Mouse (Mus musculus) macrophage (primary cell): ENCODE results near the gene Ccnk. TPM values are rescaled to one million over a fixed set of nuclear protein-coding genes. Genes with fewer than 3 reads are reported as not detected.

Source experiments
- H3K27ac ChIP-seq: fragments of 350-480 bp; formaldehyde crosslinking; 2 replicates; pipeline ENCODE4 v1.9.0; 2021
- H3K36me3 ChIP-seq: fragments of 350-480 bp; formaldehyde crosslinking; 2 replicates; pipeline ENCODE4 v1.9.0; 2021; ENCODE audit errors: inconsistent target
- H3K4me3 ChIP-seq: fragments of 350-480 bp; formaldehyde crosslinking; 2 replicates; pipeline ENCODE4 v1.9.0; 2021; ENCODE audit errors: inconsistent target
- H3K79me2 ChIP-seq: fragments of 350-480 bp; formaldehyde crosslinking; 2 replicates; pipeline ENCODE4 v1.9.0; 2021; ENCODE audit errors: inconsistent target
- WGBS: methylation state at CpG from one replicate; pipeline ENCODE4 v1.1.7; 2026; ENCODE audit warnings: inconsistent platforms; ENCODE audit not compliant: missing documents; 5-methylcytosine and 5-hydroxymethylcytosine counted together
- polyA plus RNA-seq: library from polyadenylated mRNA; stranded (reverse); fragments of 250-400 nt; gene quantifications from 3 replicates; pipeline ENCODE4 v1.2.4, GENCODE M21; 2018; ENCODE audit warnings: inconsistent platforms

The Ccnk gene
- polyA plus RNA-seq, 1 experiment from 2014 or later: 59.6 TPM

DNA sequence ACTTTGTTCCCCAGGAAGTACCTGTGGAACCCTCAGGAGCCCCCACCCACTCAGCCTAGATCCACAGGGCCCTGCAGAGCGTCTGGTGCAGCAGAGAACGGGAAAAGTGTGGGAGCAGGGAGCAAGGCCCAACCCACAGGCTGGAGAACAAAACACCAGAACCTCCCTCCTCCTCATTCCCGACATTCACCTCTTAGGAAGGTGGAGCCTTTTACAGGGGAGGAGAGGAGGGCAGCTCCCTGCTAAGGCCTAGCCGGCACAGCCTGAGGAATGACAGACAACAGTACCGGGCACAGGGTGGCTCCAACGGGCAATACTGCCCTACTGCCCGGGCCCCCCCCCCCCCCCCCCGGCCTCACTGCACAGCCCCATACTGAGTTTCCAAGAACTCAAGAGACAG, 44.0 kb downstream of the Ccnk start:
- H3K27ac ChIP-seq: no peak overlapping the region
- H3K36me3 ChIP-seq: no peaks in the 10 kb centered on the region
- 88% methylated on average over 7 of the region's 8 CpGs for WGBS
- H3K4me3 ChIP-seq: no peak overlapping the region
- H3K79me2 ChIP-seq: no peaks in the 10 kb centered on the region

DNA sequence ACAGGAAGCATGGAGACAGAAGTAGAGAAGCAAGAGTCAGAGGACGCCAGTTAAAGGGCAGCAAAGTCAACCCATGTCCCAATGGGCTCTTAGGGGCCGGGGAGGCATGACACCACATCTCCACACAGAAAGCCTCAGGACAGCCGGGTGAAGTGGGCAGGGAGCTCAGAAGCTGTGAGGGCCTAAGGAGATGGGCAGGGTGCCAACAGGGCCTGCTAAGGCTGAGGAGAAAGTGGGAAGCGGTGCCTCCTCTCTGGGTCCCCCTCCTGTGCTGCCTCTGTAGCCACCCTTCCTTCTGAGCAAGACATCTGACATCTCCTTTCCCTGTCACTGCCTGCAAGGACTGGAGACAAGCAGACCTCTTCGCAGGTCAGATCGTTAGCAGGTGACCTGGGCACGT, 46.4 kb downstream of the Ccnk start:
- WGBS: 71% methylated on average over 7 of the region's 7 CpGs
- H3K79me2 ChIP-seq: no peaks in the 10 kb centered on the region
- H3K27ac ChIP-seq: no peak overlapping the region
- no peaks in the 10 kb centered on the region for H3K36me3 ChIP-seq
- no peak overlapping the region for H3K4me3 ChIP-seq

DNA sequence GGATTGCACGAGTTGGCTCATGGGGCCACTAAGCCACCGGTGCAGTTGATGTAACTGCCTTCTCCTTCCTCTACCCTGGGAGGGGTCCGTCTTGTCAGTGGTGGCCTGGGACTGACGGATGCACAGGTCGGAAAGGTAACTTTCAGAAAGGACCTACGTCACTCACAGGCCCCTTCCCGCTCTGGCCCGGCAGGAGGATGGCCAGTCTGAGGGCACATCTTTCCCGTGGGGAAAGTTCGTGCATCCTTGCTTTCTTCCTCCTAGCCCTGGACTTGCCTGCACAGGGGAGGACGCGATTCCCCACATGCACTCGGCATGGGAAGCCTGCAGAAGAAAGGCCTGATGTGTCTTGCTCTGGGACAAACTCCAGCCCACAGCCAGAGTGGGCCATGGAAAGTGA, 46.8 kb downstream of the Ccnk start:
- no peaks in the 10 kb centered on the region for H3K79me2 ChIP-seq
- WGBS: 96% methylated on average over 13 of the region's 13 CpGs
- H3K4me3 ChIP-seq: no peak overlapping the region
- H3K27ac ChIP-seq: no peak overlapping the region
- no peaks in the 10 kb centered on the region for H3K36me3 ChIP-seq

DNA sequence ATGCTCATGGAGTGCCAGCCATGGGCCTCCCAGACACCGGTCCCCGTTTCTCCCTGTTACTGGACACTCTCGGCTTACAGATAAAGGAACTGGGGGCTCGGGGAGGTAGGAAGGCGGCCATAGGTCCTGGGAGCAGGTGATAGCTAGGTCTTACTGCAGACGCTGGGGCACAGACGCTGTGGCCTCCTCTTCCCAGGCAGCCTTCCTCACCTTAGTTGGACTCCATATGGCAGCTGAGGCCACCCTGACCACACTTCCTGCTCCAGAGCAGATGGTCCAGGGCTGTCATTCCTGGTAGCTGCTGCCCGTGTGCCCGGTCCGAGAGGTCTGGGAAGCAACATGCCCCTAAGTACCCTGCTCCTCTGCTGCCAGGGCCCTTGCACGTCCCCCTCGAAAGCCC, 47.6 kb downstream of the Ccnk start:
- Histone ChIP-seq H3K79me2 (no peaks in the 10 kb centered on the region), H3K36me3 (no peaks in the 10 kb centered on the region), H3K27ac (no peak overlapping the region), H3K4me3 (no peak overlapping the region)
- WGBS: 85% methylated on average over 12 of the region's 12 CpGs

DNA sequence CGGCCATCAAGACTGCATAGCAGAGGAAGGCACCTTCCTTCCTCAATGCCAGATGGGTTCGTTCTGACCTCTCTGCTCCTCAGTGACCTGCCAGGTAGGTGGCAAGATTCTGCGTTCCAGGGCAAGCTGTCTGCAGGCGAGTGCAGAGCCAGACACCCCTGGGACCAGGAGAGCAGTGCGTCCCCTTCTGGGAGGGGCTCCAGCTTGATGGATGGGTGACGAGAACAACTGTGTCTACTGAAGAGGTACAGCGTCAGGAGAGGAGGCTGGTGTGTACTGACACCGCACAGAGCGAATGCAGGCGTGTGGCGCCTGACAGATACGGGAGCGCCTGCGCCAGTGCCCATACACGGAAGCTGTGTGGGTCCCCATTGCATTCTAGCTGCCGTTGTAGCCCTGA, 48.1 kb downstream of the Ccnk start:
- Histone ChIP-seq H3K36me3 (no peaks in the 10 kb centered on the region), H3K79me2 (no peaks in the 10 kb centered on the region), H3K27ac (no peak overlapping the region), H3K4me3 (no peak overlapping the region)
- 87% methylated on average over 16 of the region's 16 CpGs for WGBS

DNA sequence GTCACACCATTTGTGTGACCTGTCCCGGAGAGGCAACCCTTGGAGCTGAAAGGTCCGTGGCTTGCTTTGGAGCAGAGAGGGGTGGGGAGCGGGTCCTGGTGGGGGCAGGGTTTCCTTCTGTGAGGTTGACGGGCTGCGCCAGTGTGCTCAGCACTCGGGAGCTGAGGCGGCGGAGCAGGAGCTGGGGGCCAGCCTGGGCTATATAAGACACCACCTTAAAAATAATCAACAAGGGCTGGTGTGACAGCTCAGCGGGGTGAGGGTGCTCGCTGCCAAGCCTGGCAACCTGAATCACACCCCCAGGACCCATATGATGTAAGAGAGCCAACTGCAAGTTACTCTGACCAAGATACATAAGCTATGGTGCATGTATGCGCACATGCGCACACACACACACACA, 50.7 kb downstream of the Ccnk start:
- Histone ChIP-seq H3K79me2 (no peaks in the 10 kb centered on the region), H3K36me3 (no peaks in the 10 kb centered on the region), H3K4me3 (no peak overlapping the region), H3K27ac (no peak overlapping the region)
- 96% methylated on average over 10 of the region's 12 CpGs for WGBS

DNA sequence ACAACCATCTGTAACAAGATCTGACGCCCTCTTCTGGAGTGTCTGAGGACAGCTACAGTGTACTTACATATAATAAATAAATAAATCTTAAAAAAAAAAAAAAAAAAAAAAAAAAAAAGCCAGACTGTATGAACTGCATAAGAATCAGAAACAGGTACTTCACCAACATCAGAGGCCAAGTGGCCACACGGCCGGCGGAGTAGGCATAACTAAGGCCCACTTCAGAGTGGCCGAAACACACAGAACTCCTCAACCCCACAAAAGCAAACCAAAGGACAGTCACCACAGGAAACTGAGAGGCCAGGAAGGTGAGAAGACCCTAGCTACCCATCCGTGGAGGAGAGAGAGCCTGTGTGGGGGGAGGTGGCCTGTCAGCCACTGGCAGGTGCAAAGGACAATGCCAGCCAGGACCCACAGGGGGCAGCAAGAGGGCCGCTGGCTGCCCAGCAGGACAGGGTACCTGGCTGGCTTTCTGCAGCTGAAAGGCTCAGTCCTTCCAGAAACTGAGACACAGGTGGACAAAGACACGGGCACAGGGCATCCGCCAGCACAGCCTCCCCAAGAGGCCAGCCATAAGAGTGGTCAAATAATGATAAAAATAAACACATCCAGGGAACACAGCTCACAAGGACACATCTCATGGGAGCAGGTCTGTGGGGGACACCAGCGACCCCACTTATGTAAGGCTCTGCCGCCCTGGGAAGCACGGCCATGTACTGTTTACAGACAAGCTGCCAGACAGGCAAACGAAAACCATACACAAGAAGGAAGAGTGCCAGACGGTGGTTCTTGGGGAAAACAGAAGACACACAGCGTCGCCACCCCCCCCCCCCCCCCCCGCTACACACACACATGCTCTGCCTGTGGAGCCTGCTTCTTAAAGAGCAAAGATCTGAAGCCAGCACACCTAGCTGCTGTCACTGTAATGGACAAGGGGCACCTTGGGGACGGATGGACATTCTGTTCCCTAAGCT, 51.7 kb downstream of the Ccnk start:
- WGBS: 74% methylated on average over 15 of the region's 18 CpGs
- Histone ChIP-seq H3K27ac (no peak overlapping the region), H3K4me3 (no peak overlapping the region), H3K79me2 (no peaks in the 10 kb centered on the region), H3K36me3 (no peaks in the 10 kb centered on the region)

DNA sequence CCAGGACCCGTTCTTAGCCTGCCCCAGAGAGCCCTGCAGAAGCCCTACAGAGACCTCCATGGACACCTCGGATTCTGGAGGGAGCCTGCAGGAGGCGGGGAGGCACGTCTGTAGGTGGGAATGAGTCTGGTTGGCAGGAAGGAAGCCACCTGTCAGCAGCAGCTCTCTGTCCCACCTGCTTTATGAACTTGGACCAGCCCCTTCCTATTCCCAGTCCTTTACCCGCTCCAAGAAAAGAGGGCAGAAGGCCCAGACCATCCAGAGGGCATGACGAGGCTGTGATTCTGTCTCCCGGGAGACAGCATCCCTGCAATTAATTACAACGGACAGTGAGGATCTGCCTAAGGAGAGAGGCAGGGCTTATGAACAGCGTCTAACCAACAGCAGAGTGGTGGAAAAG, 52.5 kb downstream of the Ccnk start:
- no peak overlapping the region for H3K27ac ChIP-seq
- no peaks in the 10 kb centered on the region for H3K79me2 ChIP-seq
- no peaks in the 10 kb centered on the region for H3K36me3 ChIP-seq
- no peak overlapping the region for H3K4me3 ChIP-seq
- WGBS: 95% methylated on average over 9 of the region's 9 CpGs

DNA sequence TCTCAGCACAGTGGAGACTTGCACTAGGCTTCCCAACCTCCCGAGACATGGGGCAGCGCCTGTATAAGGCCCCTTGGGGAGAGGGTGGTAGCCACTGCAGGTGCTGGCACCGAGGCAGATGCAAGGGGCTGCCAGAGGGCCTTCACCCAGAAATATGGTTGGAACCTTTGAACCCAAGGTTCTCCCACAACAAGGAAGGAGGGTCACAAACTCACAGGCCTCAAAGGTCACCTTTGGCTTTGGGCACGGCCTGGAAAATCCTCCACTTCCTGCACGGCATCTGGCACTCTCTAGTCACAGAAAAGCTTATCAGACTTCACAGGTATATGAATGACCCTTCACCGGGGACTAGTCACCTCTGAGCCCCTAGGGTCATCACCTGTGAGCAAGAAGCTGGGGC, 54.4 kb downstream of the Ccnk start:
- Histone ChIP-seq H3K4me3 (no peak overlapping the region), H3K36me3 (no peaks in the 10 kb centered on the region), H3K27ac (no peak overlapping the region), H3K79me2 (no peaks in the 10 kb centered on the region)
- WGBS: 93% methylated on average over 6 of the region's 6 CpGs

DNA sequence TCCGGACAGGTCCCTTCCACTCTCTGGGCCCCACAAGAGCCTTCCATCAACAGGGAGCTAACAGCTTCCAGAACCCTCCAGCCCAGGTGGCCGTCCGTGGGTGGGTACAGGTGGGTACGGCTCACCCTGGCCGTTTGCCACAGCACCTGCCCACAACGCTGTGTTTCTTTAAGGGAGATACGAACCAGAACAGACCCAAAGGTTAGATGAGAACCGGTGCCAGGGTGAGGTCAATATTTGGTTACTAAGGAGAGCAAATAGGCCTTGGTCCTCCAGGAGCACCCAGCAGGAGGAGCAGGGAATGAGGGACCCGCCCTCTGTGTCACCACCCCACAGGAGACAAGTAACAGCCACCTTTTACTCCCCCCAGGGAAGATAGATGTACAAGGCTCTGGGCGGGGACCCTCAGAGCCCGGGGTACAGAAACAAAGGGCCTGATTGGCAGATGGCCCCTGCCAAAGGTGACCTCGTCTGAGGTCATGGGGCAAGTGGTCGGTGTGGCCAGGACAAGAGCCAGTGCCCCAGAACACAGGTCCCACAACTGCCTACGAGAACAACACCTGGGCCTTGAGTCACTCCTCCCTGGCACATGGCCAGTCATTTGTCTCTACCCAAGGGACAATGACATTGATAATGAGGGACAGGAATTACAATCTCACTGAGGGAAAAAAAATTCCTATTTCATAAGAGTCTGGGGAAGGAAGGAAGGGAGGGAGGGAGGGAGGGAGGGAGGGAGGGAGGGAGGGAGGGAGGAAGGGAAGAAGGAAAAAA, 55.6 kb downstream of the Ccnk start:
- H3K36me3 ChIP-seq: no peaks in the 10 kb centered on the region
- H3K79me2 ChIP-seq: no peaks in the 10 kb centered on the region
- 85% methylated on average over 14 of the region's 14 CpGs for WGBS
- no peak overlapping the region for H3K27ac ChIP-seq
- H3K4me3 ChIP-seq: no peak overlapping the region

DNA sequence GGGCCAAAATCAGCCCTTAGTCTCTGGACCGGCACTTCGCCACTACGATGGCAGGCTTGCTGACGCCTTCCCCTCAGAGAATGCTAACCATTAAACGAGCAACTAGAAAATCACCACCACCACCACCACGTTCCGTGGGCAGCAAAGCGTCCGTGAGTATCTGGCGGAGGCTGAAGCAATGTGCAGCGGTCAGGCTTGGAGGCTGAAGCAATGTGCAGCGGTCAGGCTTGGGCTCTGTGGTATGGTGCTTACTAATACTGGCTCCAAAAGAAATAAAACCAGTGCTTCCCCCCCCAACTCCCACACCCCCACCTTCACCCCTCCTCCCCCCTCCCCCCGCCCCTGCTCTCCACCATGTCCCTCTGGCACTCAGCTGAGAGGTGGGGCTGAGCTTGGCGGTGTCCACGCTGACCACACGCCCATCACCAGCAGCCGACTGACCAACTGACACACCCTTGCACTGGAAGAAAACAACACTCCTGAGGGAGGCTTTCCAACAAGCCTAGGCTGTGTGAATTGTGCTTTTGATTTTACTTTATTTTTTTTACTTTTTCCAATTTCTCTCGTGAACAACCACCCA, 56.7 kb downstream of the Ccnk start:
- Histone ChIP-seq H3K79me2 (no peaks in the 10 kb centered on the region), H3K4me3 (no peak overlapping the region), H3K27ac (no peak overlapping the region), H3K36me3 (no peaks in the 10 kb centered on the region)
- WGBS: 88% methylated on average over 17 of the region's 18 CpGs

DNA sequence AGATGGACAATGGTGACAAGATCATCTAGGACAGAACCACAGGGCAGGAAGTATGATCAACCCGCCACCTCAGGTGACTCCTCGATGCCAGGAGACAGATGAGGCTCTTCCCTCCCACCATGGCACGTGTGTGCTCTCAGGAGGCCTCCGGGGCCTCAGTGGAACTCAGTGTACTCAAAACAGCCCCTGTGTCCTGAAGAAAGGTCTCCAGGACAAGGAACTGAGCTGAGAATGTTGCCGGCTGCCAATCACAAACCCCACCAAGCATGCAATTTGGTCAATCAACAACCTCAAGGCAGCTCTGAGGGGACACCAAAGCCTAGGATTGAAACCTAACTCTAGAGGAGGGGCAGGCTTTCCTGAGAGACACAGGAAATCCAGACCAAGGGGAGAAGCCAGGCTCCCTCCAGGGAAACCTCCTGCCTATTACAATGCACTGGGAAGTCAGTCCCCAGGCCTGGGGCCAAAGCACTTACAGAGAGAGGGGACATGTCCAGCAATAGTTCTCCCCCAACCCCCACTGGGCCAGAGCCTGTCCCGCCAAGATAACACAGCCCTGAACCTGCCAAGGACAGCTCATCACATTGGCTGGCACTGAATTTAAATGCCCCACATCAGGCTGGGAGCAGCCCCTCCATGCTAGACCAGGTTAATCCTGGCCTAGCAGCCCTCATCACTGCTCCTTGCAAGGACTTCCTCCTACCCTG, 58.1 kb downstream of the Ccnk start:
- Histone ChIP-seq H3K27ac (no peak overlapping the region), H3K4me3 (no peak overlapping the region), H3K36me3 (no peaks in the 10 kb centered on the region), H3K79me2 (no peaks in the 10 kb centered on the region)
- 84% methylated on average over 6 of the region's 6 CpGs for WGBS

DNA sequence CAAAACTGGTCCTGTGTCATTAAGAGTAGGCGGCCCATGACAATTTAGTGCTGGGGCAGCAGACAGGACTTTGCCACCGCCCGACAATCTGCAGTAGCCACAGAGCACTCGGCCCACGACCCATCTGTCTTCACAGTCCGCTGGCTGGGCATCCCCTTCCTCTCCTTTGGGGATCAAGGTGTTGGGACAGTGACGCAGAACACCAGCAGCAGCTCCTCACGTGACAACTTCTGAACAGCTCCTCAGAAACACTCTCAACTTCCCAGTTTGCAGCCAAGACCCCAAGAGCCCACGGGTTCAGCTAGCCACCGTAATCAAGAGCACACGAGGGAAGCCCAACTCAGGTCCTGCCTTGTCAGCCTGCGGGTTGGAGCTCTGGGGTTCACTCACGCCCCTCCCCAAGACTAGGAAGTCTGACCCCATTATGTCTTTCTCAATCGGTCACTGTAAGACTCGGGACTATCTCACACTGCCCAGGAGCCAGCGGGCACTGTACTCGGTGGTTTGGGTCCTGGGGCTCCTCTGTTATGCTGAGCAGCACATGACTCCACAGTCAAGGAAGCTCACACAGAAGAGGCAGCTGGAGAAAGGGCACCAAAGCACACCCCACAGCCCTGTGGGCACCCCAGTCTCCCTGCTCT, 59.1 kb downstream of the Ccnk start:
- no peak overlapping the region for H3K4me3 ChIP-seq
- WGBS: 88% methylated on average over 17 of the region's 17 CpGs
- no peaks in the 10 kb centered on the region for H3K36me3 ChIP-seq
- no peaks in the 10 kb centered on the region for H3K79me2 ChIP-seq
- H3K27ac ChIP-seq: no peak overlapping the region

DNA sequence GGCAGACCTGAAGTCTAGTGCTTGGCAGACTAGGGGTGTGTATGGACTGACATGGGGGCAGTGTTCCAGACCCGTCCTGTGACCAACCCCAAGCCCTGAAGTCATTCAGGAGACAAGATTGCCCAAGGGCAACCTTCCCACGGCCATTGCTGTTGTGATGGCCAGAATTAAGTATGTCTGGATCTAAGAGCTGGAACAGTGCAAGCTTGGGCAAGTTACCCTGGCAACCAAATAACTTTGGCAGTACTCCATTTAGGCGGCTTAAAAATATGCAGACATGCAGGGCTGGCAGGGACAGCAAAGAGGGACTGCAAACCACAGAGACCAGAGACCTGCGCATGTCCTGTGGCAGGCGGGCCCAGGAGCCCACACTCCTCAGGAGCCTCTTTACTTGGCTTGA, 60.1 kb downstream of the Ccnk start:
- Histone ChIP-seq H3K36me3 (no peaks in the 10 kb centered on the region), H3K79me2 (no peaks in the 10 kb centered on the region), H3K27ac (no peak overlapping the region), H3K4me3 (no peak overlapping the region)
- WGBS: 35% methylated on average over 5 of the region's 5 CpGs
